Mouse (Mus musculus) embryo, embryonic 10.5 days (tissue): Measurements from ENCODE around the gene Foxc2.
"Not testable (repeated sequence)": the region's sequence is repeated elsewhere in the genome, so short reads cannot be mapped to it uniquely, and the experiment has no call there.

Experiments used
- DNase-seq: peaks from one replicate; pipeline ENCODE4 v3.0.0-alpha.2; 2015; ENCODE audit warnings: low spot score

Foxc2 gene

GRCm38 (mm10) chr8:121119635-121120455, 3.9 kb downstream of the Foxc2 start:
- peak; percentile 35 for DNase-seq

DNA sequence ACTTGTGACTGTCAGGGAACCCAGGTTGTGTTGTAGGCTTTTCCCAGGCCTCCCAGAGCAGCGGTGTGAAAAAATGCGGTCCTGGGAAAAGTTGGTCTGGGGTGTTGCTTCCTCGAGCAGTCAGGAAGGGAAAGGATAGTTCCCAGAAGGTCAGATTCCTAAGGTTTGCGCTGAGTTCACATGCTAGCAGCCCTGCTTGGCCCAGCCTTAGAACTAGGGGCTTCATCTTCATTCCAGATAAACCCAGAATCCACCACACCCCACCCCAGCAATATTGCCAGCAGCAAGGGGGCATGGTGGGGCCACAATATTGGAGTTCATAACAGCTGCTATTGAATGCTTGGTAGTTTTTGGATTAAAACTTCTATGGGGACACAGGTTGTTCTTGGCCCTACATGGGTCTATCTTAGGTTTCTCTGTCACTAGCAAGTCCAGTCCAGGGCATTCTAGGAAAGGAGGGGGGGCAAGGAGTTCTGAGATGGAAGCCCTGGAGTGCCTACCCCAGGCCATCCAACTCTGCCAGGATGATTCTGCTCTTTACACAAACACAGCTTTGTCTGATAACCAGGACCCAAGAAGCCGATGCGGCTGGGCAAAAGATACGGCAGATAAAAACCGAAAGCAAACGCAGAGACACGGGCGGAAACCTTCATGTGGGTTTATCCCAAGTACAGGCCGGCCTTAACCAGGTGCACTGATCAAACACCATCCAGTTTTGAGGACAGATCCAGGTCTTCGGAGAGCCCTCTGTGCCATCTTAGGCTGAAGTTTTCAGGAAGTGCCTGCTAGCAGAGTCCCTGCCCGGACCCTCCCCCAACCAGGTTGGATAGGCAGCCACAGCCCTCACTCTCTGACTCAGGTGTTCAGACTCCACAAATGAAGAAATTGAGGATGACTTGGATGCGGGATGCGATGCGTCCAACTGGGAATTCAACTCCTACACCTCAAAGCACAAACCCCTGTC, 4.8 kb downstream of the Foxc2 start:
- DNase-seq, result peak; percentile 34

DNA sequence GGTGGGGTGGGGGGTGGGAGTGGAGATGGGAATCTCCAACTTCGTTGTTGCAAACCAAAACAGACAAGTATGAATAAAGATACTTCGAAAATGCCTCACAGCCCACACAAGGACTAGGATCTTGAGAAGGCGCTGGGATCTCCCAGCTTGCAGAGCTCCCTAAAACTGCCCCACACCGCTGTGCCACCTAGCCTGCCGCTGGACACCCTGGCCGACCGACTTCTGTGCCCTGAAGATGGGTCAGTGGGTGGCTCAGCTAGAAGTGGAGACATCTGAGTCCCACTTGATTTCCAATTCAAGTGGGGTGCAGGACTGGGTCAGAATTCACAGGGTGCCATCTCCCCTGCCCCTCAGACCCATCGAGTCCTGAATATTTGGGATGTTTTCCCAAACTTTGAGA, 5.7 kb downstream of the Foxc2 start:
- no peak for DNase-seq

GRCm38 (mm10) chr8:121122368-121122767, 6.4 kb downstream of the Foxc2 start:
- DNase-seq, result no peak

DNA sequence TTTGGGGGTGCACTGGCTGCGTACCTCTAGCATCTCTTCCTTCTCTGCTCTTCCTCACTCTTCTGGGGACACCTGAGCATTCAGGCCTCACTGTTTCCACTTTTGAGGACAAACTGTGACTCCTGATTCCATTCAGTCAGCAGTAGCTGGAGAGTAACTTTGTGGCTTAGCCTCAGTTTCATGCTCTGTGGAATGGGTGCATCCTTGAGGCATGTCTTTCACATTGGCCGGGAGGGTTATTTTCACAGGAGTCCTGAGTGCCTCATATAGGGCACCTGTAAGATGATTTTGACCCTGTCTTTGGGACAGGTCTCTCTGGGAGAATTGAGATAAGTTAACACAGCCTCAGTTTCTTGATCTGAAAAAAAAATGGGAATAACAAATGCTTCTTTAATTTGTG, 7.1 kb downstream of the Foxc2 start:
- no peak for DNase-seq

DNA sequence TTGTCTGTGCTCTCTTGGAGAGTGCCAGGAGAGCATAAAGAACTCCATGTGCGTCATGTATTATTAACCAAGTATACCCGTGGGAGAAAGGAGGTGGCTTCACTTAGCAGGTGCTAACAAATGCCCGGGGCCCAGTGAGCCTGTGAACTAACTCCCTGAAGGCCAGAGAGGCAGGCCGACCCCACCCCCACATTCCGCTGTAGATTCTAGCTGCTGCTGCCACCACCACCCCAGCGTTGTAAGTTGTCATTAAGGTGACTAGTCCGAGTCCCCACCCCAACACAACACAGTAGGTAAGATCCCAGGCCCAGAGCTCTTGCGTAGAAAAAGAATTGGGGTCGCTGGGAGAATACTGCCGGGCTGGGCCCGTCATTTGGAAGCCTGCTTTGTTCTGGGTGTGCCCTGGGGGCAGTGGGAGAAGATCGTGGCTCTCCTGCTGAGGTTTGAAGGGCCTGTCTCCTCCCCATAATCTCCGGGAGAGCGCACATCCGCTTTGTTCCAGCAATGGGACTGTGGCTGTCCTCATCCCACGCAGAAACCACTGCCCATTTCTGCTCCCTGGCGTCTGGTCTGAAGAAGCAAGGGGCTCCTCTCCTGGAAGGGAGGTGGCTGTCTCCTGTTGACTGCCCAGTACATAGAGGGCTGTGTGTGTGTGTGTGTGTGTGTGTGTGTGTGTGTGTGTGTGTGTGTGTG, 8.7 kb downstream of the Foxc2 start:
- DNase-seq, result peak; percentile 48

- peak; percentile 92 for DNase-seq
Observed at GRCm38 (mm10) chr8:121125311-121125876, 9.4 kb downstream of the Foxc2 start.

DNA sequence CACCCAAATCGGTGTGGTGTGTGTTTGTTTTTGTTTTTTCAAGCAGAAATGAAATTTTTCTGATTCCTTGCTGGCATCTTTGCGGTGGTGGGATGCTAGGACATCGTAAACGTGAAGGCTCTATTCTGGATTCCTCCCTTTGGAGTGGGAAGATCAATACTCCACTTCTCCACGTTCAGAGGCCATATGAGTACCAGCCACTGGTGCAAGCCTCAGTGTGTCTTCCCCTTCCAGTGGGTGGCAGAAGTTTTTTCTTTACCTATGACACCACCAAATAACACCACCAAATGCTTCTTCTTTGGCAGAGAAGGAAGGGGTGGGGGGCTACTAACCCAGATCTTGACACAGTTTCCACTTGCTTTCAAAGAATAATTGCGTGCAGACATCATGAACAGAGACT, 10.2 kb downstream of the Foxc2 start:
- peak; percentile 36 for DNase-seq

- no peak for DNase-seq
Observed at GRCm38 (mm10) chr8:121126694-121127093, 10.7 kb downstream of the Foxc2 start.

DNA sequence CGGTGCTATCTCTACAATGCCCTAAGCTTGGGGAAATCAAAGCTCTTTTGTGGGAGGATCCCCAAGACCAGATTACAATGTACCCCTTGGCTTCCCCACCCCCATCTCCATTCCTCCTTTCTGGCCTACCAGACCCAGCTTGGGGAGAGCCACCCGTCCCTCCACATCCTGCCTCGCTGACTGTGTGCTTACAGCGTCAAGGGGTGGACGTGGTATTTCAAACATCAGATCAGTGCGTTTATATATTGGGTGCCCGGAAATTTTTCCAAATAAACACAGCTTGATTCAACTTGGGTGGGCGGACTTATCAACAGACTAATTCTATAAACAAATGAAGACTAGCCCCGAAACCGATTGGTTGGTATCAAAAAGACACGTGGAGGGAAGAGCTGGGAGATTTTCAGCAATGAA, 11.3 kb downstream of the Foxc2 start:
- DNase-seq, result no peak

GRCm38 (mm10) chr8:121127756-121128375, 11.9 kb downstream of the Foxc2 start, which contains the start of gene Foxl1:
Gene Foxl1, plus strand, starts transcription at chr8:121127940.
- DNase-seq, result peak; percentile 59

DNA sequence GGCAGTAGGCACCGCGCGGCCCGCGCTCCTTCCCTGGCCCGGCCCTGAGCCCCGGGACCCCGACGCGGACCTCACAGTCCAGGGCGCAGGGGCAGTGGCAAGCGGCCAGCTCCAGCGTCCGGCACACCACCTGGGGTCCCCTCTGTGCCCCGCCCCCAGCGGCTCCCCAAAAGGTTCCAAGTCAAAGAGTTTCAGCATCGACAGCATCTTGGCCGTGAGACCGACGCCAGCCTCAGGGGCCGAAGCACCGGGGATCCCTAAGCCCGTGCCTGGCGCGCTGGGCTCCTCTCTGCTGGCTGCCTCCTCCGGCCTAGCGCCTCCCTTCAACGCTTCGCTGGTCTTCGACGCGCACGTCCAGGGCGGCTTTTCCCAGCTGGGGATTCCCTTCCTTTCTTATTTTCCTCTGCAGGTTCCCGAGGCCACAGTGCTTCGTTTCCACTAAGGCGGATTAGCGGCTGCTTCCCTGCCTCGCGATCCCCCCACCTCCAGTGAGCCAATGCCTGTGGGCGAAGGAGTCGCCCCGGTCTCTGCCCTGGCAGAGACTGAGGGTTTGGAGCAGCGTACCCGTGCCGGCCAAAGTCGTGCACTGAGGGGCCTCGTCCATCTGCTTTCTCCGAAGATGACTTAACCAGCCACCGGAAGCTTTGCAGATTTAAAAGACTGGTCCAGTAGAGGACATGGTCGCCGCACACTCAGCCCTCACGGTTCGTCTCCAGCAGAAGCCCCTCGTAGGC, 12.7 kb downstream of the Foxc2 start:
- DNase-seq, result peak; percentile 37

GRCm38 (mm10) chr8:121129265-121129940, 13.4 kb downstream of the Foxc2 start:
- DNase-seq, result peak; percentile 39

GRCm38 (mm10) chr8:121130522-121130921, 14.6 kb downstream of the Foxc2 start:
- peak; percentile 78 for DNase-seq

DNA sequence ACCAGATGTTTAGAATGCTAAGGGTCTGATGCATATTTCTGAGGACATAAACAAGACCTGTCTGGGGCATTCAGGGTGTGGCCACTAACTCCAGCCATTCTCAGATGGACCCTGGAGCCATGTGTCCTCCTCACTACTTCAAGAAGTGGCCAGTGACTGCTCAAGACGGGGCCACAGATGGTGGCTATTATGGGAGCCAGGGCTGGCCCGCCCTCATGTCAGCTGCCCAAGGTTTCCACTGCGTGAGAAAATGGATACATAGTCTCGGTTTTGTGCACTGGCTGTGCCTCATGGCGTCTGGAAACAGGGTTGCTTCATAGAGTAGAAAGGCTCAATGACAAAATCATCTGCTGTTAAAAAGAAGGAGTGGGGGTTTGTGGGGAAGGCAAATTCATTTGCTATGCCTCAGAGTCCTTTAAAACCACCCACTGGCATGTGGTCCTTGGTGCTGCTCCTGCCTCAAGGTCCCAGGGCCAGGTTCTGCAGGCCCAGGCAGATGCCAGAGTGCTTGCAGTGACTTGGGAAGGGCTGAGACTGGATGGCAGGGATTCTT, 17.1 kb downstream of the Foxc2 start:
- DNase-seq, result no peak

GRCm38 (mm10) chr8:121134102-121134501, 18.1 kb downstream of the Foxc2 start:
- no peak for DNase-seq

DNA sequence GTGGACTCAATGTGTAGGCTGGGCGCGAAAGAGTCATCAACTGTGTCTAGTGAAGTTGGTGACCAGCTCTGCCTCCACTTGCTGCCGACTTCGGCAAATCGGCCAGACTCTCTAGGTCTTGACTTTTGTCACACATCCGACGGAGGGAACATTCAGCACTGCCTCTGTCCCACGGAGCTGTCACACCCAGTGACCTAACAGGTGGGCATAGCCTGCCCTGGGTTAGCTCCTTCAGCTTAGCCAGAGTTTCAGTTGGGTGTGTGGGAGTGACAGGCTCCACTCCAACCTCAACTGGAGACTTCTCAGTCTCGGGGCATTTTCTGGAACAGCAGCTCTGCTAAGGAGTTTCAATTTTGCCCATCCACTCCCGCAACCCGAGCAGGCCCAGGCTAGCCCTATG, 18.5 kb downstream of the Foxc2 start:
- DNase-seq, result no peak

GRCm38 (mm10) chr8:121136856-121137255, 20.9 kb downstream of the Foxc2 start:
- DNase-seq, result no peak

GRCm38 (mm10) chr8:121145457-121146134, 29.6 kb downstream of the Foxc2 start:
- not testable (repeated sequence) for DNase-seq
